Mouse (Mus musculus): ENCODE data around the gene Cyp4a12a.
"Not testable (repeated sequence)": the region's sequence is repeated elsewhere in the genome, so short reads cannot be mapped to it uniquely, and the experiment has no call there.

Cyp4a12a gene

DNA sequence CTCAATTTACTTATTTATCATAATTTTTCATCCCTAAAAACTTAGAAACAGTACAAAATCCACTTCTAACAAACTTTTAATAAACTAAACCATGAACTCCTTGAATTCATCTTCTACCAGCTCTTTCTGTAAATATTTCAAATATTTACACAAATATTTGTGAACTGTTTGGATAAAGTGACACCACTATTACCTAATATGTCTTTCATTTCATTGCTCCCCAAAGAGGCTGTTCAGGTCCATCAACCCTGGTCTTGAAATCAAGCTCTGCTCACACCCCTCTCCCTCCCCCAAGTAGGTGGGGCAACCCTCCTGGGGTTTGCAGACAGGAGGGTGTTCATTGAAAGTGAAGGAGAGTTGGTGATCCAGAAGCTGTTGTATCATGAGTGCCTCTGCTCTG lies at the start of gene Cyp4a12a:
TSS of gene Cyp4a12a (plus strand) at position 301 of the 400 bp plus-strand sequence.
- not testable (repeated sequence) for DNase-seq

DNA sequence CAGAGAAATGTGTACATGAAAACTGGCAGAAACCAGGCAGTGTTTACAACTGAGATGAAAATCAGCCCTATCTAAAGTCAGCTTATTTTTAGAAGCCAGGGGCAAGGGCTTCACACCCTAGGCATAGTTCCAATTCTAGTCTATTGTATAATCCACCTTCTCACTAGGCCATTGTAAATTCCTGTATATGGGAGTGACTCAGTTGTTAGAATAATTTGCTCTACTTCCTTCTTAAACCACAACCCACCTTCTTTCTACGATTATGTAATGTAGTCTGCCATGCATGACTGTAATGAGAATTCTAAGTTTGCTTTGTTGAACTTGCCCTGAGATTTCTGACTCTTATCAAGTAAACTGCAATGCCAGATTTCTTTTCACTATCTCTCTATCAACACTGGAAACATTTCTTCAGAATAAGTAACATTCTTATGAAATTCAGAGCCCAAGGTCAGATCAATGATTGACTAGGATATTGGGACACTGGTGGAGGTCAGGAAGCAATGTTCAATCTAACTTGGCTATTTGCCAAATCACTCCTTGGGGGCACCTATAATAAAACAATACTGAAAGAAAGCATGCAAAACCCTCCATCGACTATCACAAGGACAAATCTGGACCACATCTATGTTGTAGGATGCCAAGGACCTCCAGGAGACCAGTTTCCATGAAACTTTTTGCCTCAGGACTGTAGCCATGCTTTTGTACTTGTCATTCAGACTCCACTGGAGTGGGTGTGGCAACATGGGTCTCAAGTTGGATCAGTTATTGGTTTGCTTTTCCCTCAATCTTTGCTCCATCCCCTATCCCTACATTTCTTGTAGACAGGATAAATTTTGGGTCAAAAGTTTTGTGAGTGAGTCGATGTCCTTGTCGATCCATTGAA lies 33.9 kb upstream of the Cyp4a12a start:
- DNase-seq = not testable (repeated sequence)

DNA sequence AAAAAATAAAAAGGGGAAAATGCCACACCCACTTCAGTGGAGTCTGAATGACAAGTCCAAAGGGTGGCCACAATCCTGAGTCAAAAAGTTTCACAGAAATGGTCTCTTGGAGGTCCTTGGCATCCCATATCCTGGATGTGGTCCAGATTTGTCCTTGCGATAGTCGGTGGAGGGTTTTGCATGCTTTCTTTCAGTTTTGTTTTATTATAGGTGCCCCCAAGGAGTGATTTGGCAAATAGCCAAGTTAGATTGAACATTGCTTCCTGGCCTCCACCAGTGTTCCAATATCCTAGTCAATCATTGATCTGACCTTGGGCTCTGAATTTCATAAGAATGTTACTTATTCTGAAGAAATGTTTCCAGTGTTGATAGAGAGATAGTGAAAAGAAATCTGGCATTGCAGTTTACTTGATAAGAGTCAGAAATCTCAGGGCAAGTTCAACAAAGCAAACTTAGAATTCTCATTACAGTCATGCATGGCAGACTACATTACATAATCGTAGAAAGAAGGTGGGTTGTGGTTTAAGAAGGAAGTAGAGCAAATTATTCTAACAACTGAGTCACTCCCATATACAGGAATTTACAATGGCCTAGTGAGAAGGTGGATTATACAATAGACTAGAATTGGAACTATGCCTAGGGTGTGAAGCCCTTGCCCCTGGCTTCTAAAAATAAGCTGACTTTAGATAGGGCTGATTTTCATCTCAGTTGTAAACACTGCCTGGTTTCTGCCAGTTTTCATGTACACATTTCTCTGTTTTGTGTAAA lies 20.4 kb upstream of the Cyp4a12a start:
- DNase-seq = not testable (repeated sequence)

DNA sequence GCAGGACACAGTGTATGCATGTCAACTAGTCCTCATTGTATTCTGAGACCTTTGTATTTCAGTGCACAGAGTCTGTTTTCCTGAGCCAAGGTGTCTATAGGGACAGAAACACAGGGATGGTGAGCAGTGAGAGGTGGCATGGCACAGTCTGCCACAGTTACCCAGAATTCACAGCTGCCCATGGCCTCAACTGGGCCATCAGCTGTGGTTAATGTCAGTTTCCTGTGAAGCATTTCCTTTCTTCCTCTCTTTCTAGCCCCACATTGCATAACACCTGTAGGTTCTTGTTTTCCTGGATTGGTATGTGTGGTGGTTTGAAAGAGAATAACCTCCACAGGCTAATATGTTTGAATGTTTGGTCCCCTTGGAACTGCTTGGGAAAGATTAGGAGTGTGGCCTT lies 18.5 kb upstream of the Cyp4a12a start:
- no peak for DNase-seq

DNA sequence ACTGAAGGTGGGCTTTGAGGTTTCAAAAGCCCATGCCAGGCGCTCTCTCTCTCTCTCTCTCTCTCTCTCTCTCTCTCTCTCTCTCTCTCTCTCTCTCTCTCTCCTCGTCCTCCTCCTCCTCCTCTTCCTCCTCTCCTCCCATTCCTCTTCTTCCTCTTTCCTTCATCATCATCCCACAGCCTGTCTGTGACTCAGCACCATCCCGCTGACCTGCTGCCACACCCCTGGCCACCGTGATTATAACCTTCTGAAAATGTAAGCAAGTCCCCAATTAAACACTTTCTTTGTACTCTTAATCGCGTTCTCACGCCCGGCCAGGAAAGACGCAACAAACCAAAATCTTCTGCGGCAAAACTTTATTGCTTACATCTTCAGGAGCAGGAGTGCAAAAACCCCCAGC lies 18.1 kb upstream of the Cyp4a12a start:
- DNase-seq = not testable (repeated sequence)

DNA sequence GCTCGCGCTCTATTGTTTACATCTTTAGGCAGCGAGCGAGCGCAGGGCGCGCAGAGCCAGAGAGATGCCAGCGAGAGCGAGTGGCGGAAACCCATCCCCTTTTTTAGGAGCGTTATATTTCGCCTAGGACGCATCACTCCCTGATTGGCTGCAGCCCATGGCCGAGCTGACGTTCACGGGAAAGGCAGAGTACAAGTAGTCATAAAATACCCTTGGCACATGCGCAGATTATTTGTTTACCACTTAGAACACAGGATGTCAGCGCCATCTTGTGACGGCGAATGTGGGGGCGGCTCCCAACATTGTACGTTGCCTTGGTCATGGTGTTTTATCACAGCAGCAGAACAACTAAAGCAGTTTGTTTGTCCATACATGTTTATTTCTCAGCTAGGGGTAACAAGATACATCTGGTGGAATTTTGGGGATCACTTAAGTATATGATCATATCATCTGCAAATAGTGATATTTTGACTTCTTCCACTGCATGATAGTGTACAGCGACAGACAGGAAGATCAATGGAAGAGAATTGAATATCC lies 17.5 kb upstream of the Cyp4a12a start:
- not testable (repeated sequence) for DNase-seq

DNA sequence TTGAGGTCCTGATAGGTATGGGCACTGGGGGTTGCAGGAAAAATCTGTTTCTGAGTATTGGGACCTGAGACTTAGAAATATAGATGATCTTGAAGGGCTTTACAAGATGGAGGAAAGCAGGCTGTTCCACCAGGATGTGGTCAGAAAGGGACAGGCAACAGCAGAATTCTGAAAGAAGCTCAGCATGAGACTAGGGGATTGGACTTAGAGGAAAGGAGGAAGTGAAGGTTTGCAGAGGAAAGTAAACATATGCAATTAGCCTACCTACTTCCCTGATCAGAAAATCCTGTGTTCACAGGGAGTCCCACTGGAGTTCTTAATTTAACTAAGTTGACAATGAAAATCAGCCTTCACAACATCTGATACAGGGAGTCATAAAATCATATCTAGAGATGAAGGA lies 26.9 kb downstream of the Cyp4a12a start:
- DNase-seq = not testable (repeated sequence)

DNA sequence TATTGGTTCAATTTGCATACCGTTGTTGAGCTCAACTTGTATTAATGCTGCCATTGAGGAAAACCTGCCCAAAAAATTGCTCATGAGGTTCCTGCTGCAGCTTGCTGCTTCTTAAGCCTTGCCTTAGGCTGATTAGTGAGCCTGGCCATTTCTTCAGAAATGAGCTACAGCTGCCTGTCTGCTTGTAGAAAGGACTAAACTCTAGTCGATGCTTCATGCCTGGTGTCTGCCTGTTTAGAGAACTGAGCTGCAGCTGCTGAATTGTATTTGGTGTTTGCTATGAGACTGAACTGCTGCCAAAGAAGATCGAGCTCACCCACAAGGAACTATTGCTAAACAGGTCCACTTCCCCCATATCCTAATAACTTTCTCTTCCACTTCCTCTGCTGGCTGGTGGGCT lies 66.8 kb downstream of the Cyp4a12a start:
- DNase-seq = not testable (repeated sequence)

DNA sequence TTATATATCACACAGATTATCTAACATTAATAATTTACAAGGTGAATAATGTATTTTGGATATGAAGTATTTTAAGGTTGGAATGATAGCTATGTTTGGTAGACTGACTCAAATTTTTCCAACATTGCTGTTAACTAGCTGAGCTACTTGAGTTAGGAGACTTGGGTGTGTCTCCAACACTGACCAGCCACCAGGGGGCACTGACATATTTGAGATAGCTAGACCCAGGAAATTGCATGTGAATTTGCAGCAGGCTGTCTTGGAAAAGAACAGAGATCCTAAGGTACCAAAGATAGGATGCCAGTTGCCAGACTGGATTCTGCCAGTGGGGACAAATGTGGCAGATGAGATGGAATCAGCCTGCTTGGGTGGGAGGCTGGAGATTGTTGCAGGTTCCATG lies 69.2 kb downstream of the Cyp4a12a start:
- not testable (repeated sequence) for DNase-seq
